Mouse (Mus musculus): Measurements from ENCODE around the gene Pf4. TPM values are rescaled to one million over a fixed set of nuclear protein-coding genes. Genes with fewer than 3 reads are reported as not detected.

Gene Pf4
- 10 to 100 TPM; 29.9 to 39.5 TPM for total RNA-seq (2021)
- long read RNA-seq, experiment 1, transcript Pf4-201 (3 exons, 588 nt) = major isoform, 15 of 16 reads
- long read RNA-seq, experiment 1, partial matches to known transcripts = 1 of 16 reads
- long read RNA-seq, experiment 1, other reads (novel, unspliced or antisense) = 0 of 16 reads
- long read RNA-seq, experiment 2, transcript Pf4-201 (3 exons, 588 nt) = major isoform, 18 of 18 reads
- long read RNA-seq, experiment 2, partial matches to known transcripts = 0 of 18 reads
- long read RNA-seq, experiment 2, other reads (novel, unspliced or antisense) = 0 of 18 reads

- no peak for DNase-seq
These were observed at the start of gene Pf4 for GRCm38 (mm10) chr5:90771880-90772653. Gene Pf4, plus strand, starts transcription at chr5:90772435.

GRCm38 (mm10) chr5:90722656-90723055, 49.6 kb upstream of the Pf4 start:
- DNase-seq = no peak

- no peak for DNase-seq
These were observed 44.0 kb upstream of the Pf4 start for GRCm38 (mm10) chr5:90728254-90728653.

GRCm38 (mm10) chr5:90731480-90731879, 40.8 kb upstream of the Pf4 start:
- DNase-seq = peak; percentile 16

GRCm38 (mm10) chr5:90742029-90742428, 30.2 kb upstream of the Pf4 start:
- no peak for DNase-seq

- DNase-seq = no peak
These were observed 18.3 kb upstream of the Pf4 start for GRCm38 (mm10) chr5:90753934-90754333.

GRCm38 (mm10) chr5:90758020-90758605, 14.1 kb upstream of the Pf4 start:
- DNase-seq = no peak

GRCm38 (mm10) chr5:90759077-90760065, 12.9 kb upstream of the Pf4 start, which contains the start of gene Cxcl5:
Gene Cxcl5, plus strand, starts transcription at chr5:90759360.
- DNase-seq = no peak

- DNase-seq = no peak
These were observed 11.9 kb upstream of the Pf4 start for GRCm38 (mm10) chr5:90760303-90760702.

- DNase-seq = no peak
These were observed 11.4 kb upstream of the Pf4 start for GRCm38 (mm10) chr5:90760844-90761243.

GRCm38 (mm10) chr5:90761834-90762233, 10.4 kb upstream of the Pf4 start:
- no peak for DNase-seq

GRCm38 (mm10) chr5:90763912-90764665, 8.1 kb upstream of the Pf4 start:
- no peak for DNase-seq

- no peak for DNase-seq
These were observed 6.2 kb upstream of the Pf4 start for GRCm38 (mm10) chr5:90765821-90766606.

- DNase-seq = no peak
These were observed 4.0 kb upstream of the Pf4 start, which contains the start of gene Ppbp for GRCm38 (mm10) chr5:90768218-90768617. Gene Ppbp, plus strand, starts transcription at chr5:90768518.

- DNase-seq = no peak
These were observed 866 bp upstream of the Pf4 start for GRCm38 (mm10) chr5:90771369-90771768.

GRCm38 (mm10) chr5:90775562-90775961, 3.3 kb downstream of the Pf4 start:
- DNase-seq = no peak

GRCm38 (mm10) chr5:90777621-90778020, 5.4 kb downstream of the Pf4 start:
- DNase-seq = no peak

GRCm38 (mm10) chr5:90778856-90779255, 6.6 kb downstream of the Pf4 start:
- DNase-seq = no peak

GRCm38 (mm10) chr5:90783697-90784096, 11.5 kb downstream of the Pf4 start:
- no peak for DNase-seq

Measured in gastrocnemius, postnatal 10 days (tissue).